Mouse (Mus musculus): ENCODE measurements at regions not wholly inside any gene's neighbourhood (a gene's known extent, or its start where the extent isn't known, plus 50 kb on each side); places are given as distances from the start of the nearest gene placed in this dataset.

DNA sequence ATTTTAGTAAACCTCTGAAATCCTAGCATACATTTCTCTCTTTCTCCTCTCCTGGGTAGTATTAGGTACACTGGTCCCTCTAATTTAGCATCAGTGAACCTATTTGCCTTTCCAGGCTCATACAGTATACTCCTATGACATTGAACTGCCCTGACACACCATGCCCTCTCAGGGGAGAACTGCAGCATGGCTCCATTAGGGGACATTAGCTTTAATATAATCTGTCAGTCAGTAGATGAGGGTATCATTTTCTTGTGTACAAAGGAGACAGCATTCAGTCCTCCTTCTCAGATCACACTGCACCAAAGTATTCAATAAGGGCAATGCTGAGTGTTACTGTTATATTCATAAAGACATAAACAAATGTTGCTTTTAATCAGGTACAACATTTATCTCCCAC lies 278.8 kb upstream of the Ngly1 start:
- TF ChIP-seq CTCF (IDR thresholded peaks at IDR 0.05; ENCODE audit: low read depth) (no peak), EP300 (IDR thresholded peaks at IDR 0.05; ENCODE audit: low read depth) (no peak)
